Mouse (Mus musculus) embryonic stem cell, embryonic (primary cell): ENCODE results near the gene Abhd5.
"Not testable (repeated sequence)": the region's sequence is repeated elsewhere in the genome, so short reads cannot be mapped to it uniquely, and the experiment has no call there.

Experiments used
- CTCF ChIA-PET, 4 experiments: fragments of 300-600 bp in 2 of 4; fragments of 350-600 bp in 2 of 4; sonication (Branson Sonifier 250); formaldehyde crosslinking; loops; one replicate each; lab custom pipeline; 2022; ENCODE audit warnings: inconsistent platforms in 2 of 4; lab: Charles Lee
- POLR2A ChIA-PET, 4 experiments: fragments of 300-600 bp in 2 of 4; fragments of 350-600 bp in 2 of 4; sonication (Branson Sonifier 250); formaldehyde crosslinking; loops; one replicate each; lab custom pipeline; 2022; ENCODE audit warnings: antibody characterized with exemption in 4 of 4, inconsistent platforms in 1 of 4; lab: Charles Lee

The Abhd5 gene

DNA sequence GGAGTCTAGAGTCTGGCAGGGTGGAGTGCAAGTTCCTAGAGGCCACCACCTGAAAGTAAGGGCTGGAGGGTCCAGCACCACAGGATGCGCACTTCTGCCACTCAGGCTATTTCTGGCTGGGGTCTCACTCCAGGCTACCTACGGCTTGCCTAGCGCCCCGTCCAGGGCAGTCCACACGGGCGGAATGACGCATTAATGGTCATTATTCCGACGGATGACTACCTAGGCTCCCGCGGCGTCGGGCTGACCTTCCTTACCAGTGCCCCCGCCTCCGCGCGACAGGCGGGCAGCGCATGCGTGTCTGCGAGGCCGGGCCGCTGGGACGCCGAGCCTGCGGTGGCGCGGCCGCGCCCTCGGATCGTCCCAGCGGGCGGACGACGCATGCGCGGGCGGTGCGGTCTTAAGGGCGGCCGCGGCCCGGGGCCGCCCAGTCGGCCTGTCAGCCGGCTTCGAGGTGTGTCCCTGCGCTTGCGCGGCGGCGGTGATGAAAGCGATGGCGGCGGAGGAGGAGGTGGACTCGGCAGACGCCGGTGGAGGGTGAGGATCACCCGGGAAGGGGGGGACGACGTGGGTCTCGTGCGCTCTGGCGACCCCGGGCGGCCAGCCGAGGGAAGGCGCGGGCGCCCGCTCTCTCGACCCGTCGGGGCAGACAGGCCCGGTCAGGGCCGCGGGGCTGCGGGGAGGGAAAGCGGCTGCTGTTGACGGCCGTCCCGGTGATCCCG, at the start of gene Abhd5:
Gene Abhd5, plus strand, starts transcription at position 306 of the 722 bp plus-strand sequence.
- ChIA-PET CTCF (interaction anchor here in 1 of 4 experiments (0.6 kb wide), 1 partner anchor 69 kb away, joined by 3 read pairs; no protein-coding TSS in a partner anchor), POLR2A (interaction anchor here in 3 of 4 experiments (0.5 to 1.9 kb wide), 3 partner anchors 57 to 523 kb away, joined by 3 to 4 read pairs (median 3); partner anchors contain the start of gene Ano10 (in 1 of the 3))

DNA sequence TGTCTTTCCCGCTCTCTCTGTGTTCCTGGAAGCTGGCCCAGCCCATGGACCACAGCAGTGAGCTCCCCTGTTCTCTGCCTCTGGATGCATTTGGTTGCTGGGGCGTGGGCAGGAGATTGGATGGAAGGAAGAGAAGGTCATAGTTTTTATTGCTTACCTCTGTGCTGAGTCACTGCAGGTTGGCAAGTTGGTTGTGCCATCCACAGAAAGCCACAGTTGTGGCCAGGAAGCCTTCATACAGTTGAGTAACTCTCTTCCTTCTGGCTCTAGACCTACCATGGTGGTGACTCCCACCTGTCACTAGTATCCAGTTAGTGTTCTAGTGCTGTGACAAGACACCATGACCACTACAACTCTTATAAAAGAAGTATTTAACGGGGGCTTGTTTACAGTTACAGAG, 46.1 kb upstream of the Abhd5 start:
- POLR2A ChIA-PET = interaction anchor here in 1 of 4 experiments (1.0 kb wide), 1 partner anchor 10 kb away, joined by 3 read pairs; no protein-coding TSS in a partner anchor
- CTCF ChIA-PET = interaction anchor here in 1 of 4 experiments (0.6 to 0.8 kb wide), 2 partner anchors 121 to 1174 kb away, joined by 3 read pairs; no protein-coding TSS in a partner anchor

DNA sequence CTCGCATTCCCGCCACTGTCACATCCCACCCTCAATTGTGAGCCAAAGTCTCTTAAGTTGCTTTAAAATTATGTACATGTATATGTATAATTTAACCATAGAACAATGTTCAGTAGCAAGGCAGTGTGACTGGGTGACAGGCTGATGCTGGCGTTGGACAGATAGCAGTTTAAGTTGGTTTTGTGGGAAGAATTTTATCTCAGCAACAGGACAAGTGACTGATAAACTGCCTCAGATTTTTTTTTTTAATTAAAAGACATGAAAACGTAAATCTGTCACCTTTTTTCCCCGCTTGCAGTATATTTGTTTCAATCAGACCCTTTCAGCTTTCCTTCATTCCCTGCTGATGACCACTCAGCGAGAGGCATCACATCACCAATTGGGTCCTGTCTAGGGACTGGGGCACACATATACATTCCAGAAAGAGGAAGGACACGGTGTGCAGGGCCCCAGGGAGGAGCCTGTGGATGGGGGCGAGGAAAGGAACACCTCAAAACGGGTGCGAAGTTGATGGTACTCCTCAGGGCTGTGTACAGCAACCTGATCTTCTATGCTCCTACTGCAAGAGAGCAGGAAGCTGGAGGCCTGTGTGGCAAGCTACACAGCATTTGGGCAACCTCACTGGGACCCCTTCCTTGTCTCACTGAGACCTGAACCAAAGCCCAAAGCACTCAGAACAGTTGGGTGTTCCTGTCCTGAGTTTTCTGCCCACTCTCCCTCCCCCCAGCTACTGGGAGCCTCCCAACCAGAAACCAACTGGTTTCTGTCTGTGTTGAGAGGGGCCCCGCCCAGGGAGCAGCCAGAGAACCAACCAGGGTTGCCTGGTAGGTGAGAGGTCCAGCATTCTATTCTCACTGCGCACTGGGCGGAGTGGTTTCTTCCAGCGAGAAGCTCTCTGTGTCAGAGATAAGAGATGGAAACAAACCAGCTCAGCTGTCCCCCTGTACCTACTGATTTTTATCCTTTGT, 42.1 kb upstream of the Abhd5 start:
- POLR2A ChIA-PET = interaction anchor here in 2 of 4 experiments (0.6 to 2.3 kb wide), 4 partner anchors 15 to 81 kb away, joined by 3 to 13 read pairs (median 4); partner anchors contain the start of gene Ano10 (in 2 of the 2)
- CTCF ChIA-PET = interaction anchor here (0.6 to 1.8 kb wide), 16 partner anchors 46 to 557 kb away, joined by 3 to 7 read pairs (median 4); partner anchors contain the start of gene Zfp445 (in 1 of the 4)

- ChIA-PET CTCF (interaction anchor here (0.6 to 2.3 kb wide), 29 partner anchors 16 to 1024 kb away, joined by 3 to 11 read pairs (median 4); partner anchors contain the start of gene Ano10 (in 1 of the 4)), POLR2A (interaction anchor here (0.7 to 2.3 kb wide), 8 partner anchors 16 to 555 kb away, joined by 3 to 13 read pairs (median 4); partner anchors contain the start of genes Ano10 (in 2 of the 4) and Zfp445 (in 1 of the 4))
These were observed 40.8 kb upstream of the Abhd5 start for GRCm38 (mm10) chr9:122310613-122311049.

- POLR2A ChIA-PET = interaction anchor here (0.7 to 2.3 kb wide), 8 partner anchors 9 to 554 kb away, joined by 3 to 13 read pairs (median 4); partner anchors contain the start of genes Ano10 (in 2 of the 4) and Zfp445 (in 1 of the 4)
- CTCF ChIA-PET = interaction anchor here (0.6 to 2.3 kb wide), 24 partner anchors 17 to 1025 kb away, joined by 3 to 11 read pairs (median 4); partner anchors contain the start of gene Ano10 (in 1 of the 4)
These were observed 40.2 kb upstream of the Abhd5 start for GRCm38 (mm10) chr9:122311051-122311760.

GRCm38 (mm10) chr9:122312296-122312990, 39.0 kb upstream of the Abhd5 start:
- POLR2A ChIA-PET = no interaction called here

DNA sequence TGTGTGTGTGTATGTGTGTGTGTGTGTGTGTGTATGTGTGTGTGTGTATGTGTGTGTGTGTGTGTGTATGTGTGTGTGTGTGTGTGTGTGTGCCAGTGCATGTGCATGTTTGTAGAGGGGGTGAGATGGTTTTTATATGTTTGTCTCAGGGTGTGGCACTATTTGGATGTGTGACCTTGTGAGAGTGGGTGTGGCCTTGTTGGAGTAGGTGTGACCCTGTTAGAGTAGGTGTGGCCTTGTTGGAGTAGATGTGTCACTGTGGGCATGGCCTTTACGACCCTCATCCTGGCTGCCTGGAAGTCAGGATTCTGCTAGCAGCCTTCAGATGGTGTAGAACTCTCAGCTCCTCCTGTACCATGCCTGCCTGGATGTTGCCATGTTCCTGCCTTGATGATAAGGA, 38.3 kb upstream of the Abhd5 start:
- CTCF ChIA-PET, POLR2A ChIA-PET: not testable (repeated sequence)

More at GRCm38 (mm10) chr9:122312296-122312990, 39.0 kb upstream of the Abhd5 start:
- CTCF ChIA-PET = interaction anchor here in 3 of 4 experiments (0.6 to 2.3 kb wide), 5 partner anchors 18 to 424 kb away, joined by 3 to 11 read pairs (median 4); partner anchors contain the start of gene Ano10 (in 2 of the 3)

GRCm38 (mm10) chr9:122314386-122314785, 37.0 kb upstream of the Abhd5 start:
- POLR2A ChIA-PET = interaction anchor here in 1 of 4 experiments (0.8 to 1.3 kb wide), 2 partner anchors 20 to 29 kb away, joined by 5 to 9 read pairs; partner anchors contain the start of gene Ano10
- CTCF ChIA-PET = no interaction called here

- CTCF ChIA-PET = no interaction called here
- POLR2A ChIA-PET = interaction anchor here in 1 of 4 experiments (0.8 to 1.3 kb wide), 2 partner anchors 21 to 29 kb away, joined by 5 to 9 read pairs; partner anchors contain the start of gene Ano10
These were observed 36.5 kb upstream of the Abhd5 start for GRCm38 (mm10) chr9:122314942-122315341.

DNA sequence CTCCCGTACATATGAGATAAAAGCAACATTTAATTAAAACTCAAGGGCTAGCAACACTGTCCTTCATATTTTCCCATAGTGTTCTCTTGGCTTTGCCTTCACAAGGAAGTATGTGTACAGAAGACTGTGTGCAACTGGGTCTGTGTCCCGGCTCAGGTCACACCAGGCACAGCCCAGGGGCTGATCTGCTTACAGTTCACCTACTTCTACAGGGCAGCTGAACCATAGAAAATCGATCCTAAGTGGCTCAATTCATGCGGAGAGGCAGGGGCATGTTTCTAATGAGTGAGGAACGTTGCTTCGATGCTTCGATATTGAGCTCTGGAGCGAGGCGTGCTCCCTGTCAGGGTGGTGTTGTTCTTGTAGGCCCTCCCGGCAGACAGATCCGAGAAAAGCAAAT, 35.9 kb upstream of the Abhd5 start:
- ChIA-PET CTCF (no interaction called here), POLR2A (interaction anchor here in 1 of 4 experiments (0.8 to 1.3 kb wide), 2 partner anchors 21 to 30 kb away, joined by 5 to 9 read pairs; partner anchors contain the start of gene Ano10)

GRCm38 (mm10) chr9:122316562-122316961, 34.8 kb upstream of the Abhd5 start:
- POLR2A ChIA-PET = no interaction called here

GRCm38 (mm10) chr9:122320626-122321025, 30.8 kb upstream of the Abhd5 start:
- ChIA-PET POLR2A (interaction anchor here in 1 of 4 experiments (1.0 to 1.1 kb wide), 3 partner anchors 9 to 29 kb away, joined by 3 to 4 read pairs (median 3); no protein-coding TSS in a partner anchor), CTCF (no interaction called here)

More at GRCm38 (mm10) chr9:122316562-122316961, 34.8 kb upstream of the Abhd5 start:
- CTCF ChIA-PET = no interaction called here

GRCm38 (mm10) chr9:122322356-122322755, 29.1 kb upstream of the Abhd5 start:
- CTCF ChIA-PET = interaction anchor here in 1 of 4 experiments (0.6 kb wide), 1 partner anchor 409 kb away, joined by 3 read pairs; no protein-coding TSS in a partner anchor
- POLR2A ChIA-PET = no interaction called here

DNA sequence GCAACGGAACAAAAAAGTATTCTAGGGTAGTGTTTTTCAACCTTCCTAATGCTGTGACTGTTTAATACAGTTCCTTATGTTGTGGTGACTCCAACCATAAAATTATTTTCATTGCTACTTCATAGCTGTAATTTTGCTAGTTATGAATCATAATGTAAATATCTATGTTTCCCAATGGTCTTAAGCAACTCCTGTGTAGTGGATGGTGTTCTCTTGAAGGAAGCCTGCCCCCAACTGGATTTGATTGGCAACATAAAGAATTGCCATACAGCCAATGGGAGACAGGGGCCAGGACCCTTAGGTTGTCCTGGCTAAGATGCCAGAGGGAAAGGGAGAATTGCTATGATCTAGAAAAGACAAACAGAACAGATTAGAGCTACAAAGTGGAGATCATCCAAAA, 25.4 kb upstream of the Abhd5 start:
- CTCF ChIA-PET = interaction anchor here in 2 of 4 experiments (0.5 to 0.6 kb wide), 2 partner anchors 119 to 209 kb away, joined by 3 to 8 read pairs; partner anchors contain the start of gene Snrk (in 1 of the 2)
- POLR2A ChIA-PET = interaction anchor here in 1 of 4 experiments (1.8 kb wide), 1 partner anchor 10 kb away, joined by 3 read pairs; no protein-coding TSS in a partner anchor

DNA sequence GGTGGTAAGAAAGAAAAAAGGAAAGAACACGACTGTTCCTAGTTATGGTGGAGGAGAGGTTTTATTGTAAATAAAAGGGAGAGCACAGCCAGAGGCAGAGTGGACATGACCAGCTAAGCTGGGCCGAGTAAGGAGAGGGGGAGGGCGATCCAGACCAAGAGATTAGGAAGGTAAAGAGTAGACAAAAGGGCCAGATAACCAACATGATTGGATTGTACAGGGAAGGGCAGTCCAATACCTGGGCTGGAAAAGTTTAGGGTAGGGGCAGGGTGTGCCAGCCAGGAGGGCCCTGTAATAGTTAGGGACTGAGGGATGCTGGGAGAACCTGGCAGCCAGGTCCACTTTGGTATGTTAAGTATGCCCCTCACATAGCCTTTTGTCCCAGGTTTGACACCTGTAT, 23.2 kb upstream of the Abhd5 start:
- ChIA-PET POLR2A (no interaction called here), CTCF (no interaction called here)

- POLR2A ChIA-PET = interaction anchor here in 1 of 4 experiments (1.3 kb wide), 1 partner anchor 10 kb away, joined by 3 read pairs; no protein-coding TSS in a partner anchor
- CTCF ChIA-PET = interaction anchor here in 1 of 4 experiments (0.6 kb wide), 1 partner anchor 73 kb away, joined by 3 read pairs; no protein-coding TSS in a partner anchor
These were observed 14.7 kb upstream of the Abhd5 start for GRCm38 (mm10) chr9:122336677-122337076.
